Mouse (Mus musculus): ENCODE results near the gene Prr23a1. TPM values are rescaled to one million over a fixed set of nuclear protein-coding genes. Genes with fewer than 3 reads are reported as not detected.

Prr23a1 gene
- total RNA-seq (2023; ENCODE audit: inconsistent age) = not detected in 4 replicates

DNA sequence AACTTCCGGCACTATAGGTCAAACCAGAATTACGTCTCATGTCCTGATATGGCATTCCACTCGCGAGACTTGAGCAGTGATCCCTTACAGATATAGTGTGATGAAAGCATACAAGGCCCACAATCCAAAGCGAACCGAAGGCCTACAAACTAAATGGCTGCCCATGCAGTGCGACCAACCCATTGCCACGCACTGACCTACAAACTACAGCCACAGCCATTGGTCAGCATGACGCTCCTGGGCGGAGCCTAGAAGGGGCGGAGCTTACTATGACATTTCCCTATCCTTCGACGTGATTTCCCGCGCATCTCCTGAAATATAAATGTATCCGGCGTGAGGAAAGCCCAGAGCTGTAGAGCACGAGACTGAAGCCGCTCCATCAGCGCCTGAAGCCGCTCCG lies at the start of gene Prr23a1:
Gene Prr23a1 (plus strand): TSS at position 387 of the 400 bp plus-strand sequence.

DNA sequence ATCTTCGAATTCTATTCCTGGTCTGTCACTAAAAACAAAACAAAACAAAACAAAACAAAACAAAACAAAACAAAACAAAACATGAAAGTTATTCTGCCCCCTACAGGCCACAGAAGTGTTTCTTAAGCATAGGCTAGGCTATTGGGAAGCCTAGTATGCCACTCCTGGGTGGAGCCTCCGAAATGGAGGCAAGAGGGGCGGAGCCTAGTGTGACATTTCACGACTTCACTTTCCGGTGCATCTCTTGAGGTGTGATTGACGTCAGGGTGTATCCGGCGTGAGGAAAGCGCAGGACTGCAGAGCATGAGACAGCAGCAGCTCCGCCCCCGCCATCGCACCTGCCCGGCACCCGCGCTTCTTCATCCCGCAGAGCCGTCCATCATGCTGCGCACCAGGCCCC lies 13.9 kb downstream of the Prr23a1 start, which contains the start of gene Prr23a2:
Gene Prr23a2 (plus strand): TSS at position 285 of the 400 bp plus-strand sequence.

DNA sequence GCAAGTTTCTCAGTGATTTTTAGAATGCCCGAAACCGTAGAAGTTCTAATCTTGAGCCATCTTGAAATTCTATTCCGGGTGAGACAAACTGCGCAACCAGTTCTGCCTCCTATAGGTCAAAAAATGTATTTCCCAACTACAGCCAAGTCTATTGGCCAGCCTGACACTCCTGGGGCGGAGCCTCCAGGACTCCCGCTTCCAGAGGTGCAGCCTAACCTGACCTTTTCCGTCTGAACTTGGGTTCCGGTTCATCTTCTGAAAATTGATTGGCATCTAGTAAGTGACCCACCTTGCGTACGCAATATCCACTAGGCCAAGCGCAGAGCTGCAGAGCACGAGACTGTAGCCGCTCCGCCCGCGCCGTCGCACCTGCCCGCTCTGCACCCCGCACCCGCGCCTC lies 22.3 kb downstream of the Prr23a1 start, which contains the start of gene Prr23a3:
Gene Prr23a3 (plus strand): TSS at position 197 of the 400 bp plus-strand sequence.

Other genes starting within 250 kb of the Prr23a1 start
- 13.0 to 14.4 TPM (median 13.7 TPM) in 4 replicates for gene Mrps22, start 240.8 kb upstream of the Prr23a1 start, total RNA-seq (2023; ENCODE audit: inconsistent age)
- gene Prr23a2, start 14.0 kb downstream of the Prr23a1 start, total RNA-seq (2023; ENCODE audit: inconsistent age) = not detected in 4 replicates
- not detected in 4 replicates for gene Prr23a3, start 22.3 kb downstream of the Prr23a1 start, total RNA-seq (2023; ENCODE audit: inconsistent age)
- not detected in 4 replicates for gene 7420426K07Rik, start 60.6 kb downstream of the Prr23a1 start, total RNA-seq (2023; ENCODE audit: inconsistent age)
- not detected in 4 replicates for gene Foxl2, start 112.8 kb downstream of the Prr23a1 start, total RNA-seq (2023; ENCODE audit: inconsistent age)
- gene Faim, start 143.9 kb downstream of the Prr23a1 start, total RNA-seq (2023; ENCODE audit: inconsistent age) = 26.3 to 37.0 TPM (median 33.4 TPM) in 4 replicates
- not detected in 4 replicates for gene Gm1123, start 193.2 kb downstream of the Prr23a1 start, total RNA-seq (2023; ENCODE audit: inconsistent age)

All from B cell, adult (primary cell).